Mouse (Mus musculus) gastrocnemius, postnatal 4 days (tissue): ENCODE measurements around the gene Nrg3. TPM values are rescaled to one million over a fixed set of nuclear protein-coding genes. Genes with fewer than 3 reads are reported as not detected.

Experiments
- DNase-seq, 2 experiments: peaks; one replicate each; pipeline ENCODE4 v3.0.0; 2021 to 2022; ENCODE audit warnings: low spot score in 2 of 2, mixed read lengths in 2 of 2
- long read RNA-seq, 2 experiments: library from polyadenylated mRNA; stranded (forward); transcript quantifications; one replicate each; pipeline ENCODE4 v2.0.0; 2021
- total RNA-seq, 2 experiments: library from RNA; stranded (reverse); gene quantifications; 2 replicates each; pipeline ENCODE4 v1.2.3; 2021

Gene Nrg3
- total RNA-seq, result under 1 TPM; 0.08 to 0.10 TPM
- long read RNA-seq, experiment 1, result 0 reads
- long read RNA-seq, experiment 2, result 0 reads

DNA sequence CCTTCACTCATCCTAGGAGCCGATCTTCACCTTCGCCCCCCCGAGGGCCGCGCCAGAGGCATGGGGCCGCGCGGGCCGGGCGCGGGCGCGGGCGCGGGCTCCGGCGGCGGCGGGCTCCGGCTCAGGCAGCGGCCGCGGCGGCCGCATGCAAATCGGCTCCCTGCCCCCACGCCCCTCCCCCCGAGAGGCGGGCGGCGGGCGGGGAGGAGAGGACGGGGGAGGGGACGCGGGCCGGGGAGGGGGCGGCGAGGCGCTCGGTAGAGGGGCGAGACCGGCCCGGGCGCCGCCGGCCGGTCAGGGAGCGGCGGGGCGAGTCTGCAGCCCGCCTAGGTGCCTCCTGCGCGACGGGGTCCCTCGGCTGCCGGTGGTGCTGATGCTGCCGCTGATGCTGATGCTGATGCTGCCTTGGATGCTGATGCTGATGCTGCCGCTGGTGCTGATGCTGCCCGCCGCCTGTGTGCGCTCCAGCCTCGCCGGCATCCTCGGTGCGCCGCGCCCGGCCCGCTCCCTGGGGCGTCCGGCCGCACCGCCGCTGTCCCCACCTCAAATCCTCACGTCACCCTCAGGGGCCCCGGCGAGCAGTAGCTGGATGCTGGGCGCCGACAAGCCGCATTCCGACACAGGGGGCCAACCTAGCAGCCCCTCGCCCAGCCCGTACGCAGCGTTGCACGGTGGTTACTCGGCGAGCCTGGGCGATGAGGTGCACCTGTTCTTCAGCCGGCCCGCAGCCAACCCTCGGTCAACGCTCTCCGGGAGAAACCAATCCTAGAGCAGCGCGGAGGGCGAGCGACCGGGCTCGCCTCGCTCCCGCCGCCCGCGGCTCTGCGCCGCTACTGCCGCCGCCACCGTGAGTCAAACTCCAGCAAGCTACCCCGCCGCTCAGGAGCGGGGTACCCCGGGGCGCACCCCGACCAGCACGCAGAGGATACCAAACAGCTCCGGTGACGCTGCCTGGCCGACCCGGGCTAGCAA lies at the start of gene Nrg3:
Gene Nrg3 (minus strand): TSS at position 299 of the 972 bp plus-strand sequence.
- DNase-seq, result peak in 1 of 2 experiments; percentile 13

DNA sequence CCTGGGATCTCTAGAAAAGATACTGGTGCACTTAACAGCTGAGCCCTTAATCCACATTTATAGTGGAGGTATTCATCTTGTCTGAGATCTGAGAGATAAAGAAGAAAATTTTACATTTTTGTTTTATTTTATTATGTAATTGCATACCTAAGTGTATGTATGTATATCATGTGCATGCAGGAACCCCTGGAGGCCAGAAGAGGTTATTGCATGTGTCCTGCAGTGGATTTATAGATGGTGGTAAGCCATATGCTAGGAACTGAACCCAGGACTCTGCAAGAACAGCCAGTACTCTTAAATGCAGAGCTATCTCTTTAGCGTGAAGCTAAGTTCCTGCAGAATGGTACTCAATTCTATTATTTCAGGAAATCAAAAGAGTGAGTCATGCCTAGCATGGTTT lies 36.1 kb upstream of the Nrg3 start:
- no peak for DNase-seq

DNA sequence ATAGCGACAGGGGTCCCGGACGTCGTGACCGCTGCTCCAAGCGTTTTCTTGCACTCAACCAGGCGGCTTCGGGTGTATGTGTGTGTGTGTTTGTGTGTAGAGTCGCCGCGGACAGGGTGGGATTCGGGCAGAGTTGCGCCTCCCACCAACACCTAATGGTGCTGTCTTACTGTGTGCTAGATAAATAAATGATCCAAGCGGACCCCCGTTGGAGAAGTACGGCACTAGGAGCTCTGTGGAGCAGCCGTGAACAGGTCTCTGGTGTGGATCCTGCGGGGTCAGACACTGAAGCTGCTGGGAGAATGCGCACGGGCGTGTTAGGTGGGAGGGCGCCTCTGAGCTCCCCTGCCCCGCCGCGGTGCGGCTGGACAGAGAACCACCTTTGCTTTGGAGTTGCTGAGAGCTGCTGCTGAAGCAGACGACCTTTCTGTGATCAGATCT lies 903 bp upstream of the Nrg3 start:
- DNase-seq, result no peak

DNA sequence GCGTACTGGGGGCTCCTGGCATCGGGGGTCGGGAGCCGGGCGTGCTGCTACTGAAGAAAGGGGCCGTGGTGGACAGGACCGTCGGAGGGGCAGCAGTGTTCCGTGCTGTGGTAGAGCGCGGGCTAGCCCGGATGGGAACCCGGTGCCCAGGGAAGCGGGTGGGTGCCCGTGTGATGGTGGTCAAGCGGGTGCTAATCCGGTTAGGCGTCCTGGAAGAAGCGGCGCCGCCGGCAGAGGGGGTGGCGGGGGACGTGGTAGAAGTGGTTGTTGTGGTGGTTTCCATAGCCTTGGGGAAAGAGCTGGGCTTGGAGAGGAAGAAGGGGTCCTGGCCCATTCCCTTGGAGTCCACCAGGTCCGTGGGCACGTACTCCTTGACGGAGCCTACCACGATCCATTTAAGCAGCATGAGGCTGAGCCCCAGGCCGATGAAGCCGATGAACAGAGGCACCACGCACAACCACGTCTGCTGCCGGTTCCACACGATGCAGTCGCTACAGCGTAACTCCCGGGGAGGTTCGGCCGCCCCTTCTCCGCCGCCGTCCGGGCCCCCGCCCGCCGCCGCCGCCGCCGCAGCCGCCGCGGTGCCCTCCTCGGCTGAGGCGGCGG lies 639 bp downstream of the Nrg3 start:
- peak; percentile 9 to 17 for DNase-seq

DNA sequence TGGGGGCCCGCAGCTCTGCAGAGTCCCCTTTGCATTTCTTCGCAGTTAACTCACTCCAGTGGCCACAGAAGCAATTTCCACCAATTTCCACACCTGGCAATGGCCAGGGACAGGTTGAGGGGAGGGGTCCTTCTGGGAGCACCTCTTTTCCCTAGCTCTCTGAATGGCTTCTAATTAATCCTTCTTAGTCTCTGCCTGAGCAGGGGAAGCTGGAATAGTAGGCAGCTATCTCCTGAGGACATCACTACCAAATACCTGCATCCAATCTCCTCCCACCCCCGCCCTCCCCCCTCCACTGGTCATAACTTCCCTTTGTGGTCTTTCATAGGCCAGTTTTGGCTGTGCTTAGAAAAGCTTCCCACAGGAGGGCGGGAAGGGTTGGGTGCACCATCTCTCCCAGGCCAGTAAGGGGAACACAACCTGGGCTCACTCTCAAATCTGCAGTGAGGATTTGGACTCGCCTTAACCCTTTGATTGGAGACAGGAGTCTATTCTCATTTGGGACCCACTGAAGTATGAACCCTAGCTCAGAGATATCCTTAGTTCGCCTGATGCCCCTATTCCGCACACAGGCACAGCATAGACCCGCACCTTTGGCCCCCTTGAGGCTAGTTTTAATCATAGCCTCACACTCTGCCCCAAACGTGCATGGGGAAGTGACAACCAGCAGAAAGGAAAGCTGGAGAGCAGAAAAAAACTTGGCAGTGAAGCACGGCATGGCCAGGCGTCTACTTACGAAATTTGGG lies 1.5 kb downstream of the Nrg3 start:
- no peak for DNase-seq

DNA sequence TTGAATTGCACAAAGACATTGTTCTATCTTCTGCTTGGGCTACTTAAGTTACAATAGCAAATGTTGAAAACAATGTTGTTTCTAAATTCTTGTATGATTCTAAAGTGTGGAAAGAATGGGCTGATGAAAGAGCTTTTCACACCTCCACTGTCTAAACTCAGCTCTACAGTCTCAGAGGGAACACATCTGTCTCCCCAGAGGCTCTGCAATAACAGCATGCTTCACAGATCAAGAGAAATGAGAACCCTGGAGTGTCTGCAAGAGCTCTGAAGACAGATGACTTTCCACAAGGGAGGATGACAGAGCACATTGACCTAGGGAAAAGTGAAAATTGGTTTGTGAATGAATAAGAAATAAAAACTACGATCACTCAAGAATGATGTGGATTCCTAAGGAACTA lies 27.4 kb downstream of the Nrg3 start:
- no peak for DNase-seq

DNA sequence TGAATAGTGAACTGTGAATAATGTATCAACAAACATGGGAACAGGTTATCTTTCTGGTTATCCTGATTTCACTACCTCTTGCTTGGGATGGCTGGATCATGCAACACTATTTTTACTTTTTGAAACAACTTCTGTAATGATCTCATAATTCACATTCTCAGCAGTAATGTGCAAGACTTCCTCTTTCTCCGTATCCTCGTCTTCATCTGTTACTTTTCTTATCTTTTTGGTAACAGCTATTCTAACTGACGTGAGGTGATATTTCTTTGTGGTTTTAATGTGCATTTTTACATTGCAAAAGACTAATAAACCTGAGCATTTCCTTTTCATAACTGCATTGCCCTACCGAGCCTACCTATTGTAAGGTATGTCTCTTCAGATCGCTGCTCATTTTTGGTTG lies 44.4 kb downstream of the Nrg3 start:
- DNase-seq, result no peak

DNA sequence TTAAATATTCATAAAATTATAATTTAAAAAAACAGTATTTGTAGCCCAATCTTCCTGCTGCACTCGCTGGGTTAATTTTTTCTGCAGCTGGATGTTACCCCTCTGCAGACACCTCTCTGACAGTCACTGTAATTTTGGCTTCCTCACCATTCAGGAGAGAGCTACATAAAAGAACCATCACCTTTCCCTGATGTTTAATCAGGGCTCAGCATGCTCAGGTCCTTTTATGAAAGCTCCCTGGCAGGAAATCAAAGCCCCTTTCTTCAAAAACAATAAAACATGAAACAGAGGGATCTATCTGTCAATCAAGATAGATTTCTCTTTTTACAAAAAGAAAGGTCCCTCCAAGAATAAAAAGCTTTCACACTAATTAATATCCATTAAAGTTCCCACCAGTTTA lies 51.0 kb downstream of the Nrg3 start:
- no peak for DNase-seq

DNA sequence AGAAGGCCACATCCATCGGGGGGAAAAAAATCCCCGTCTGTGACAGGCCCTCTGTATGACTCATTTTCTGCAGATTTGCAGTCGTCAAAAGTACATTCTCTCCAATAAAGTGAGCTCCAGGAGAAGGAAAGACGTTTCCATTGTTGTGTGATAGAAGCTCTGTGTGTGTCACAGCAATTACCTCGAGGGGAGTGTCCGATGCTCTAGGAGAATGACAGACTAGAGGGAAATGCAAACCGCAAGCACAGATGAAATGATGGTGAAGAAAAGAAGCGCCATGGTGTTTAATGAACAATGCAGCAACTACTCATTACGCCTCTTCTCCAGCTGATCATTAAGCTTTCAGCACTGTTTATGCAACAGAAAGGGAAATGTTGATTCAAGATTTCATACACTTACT lies 59.6 kb downstream of the Nrg3 start:
- no peak for DNase-seq

DNA sequence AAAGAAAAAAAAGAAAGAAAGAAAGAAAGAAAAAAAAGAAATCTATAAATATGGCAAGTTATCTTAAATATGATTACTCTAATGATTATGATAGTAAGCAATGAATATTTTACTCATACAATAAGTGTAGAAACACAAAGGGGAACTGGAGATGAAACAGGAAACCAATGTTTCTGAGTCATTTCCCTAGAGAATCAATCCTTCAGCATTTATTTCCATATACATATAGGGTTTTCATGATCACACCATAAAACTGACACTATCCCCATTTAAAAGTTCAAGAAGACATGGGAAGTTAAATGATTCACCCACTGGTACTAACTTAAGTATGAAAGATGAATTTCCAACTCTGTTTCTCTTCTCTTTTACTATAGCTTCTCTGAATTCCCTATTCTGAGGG lies 86.0 kb downstream of the Nrg3 start:
- DNase-seq, result no peak

DNA sequence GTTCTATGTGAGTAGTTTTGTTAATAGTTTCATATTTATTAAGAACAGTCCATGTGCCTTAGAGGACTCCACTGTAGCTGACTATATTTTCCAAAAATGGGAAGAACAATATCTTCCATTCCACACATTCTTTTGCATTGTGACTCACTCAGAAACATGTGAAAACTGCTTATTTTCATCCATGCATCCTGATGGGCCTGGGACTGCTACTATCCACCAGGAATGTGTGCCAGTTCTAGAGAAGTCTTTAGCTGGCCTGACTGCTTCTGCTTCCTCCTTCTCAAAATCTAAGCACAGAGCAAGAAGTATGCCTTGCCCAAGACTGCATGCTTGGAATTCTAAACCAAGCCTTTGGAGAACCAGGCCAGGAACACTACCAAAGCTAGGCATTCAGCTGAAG lies 91.6 kb downstream of the Nrg3 start:
- DNase-seq, result no peak

DNA sequence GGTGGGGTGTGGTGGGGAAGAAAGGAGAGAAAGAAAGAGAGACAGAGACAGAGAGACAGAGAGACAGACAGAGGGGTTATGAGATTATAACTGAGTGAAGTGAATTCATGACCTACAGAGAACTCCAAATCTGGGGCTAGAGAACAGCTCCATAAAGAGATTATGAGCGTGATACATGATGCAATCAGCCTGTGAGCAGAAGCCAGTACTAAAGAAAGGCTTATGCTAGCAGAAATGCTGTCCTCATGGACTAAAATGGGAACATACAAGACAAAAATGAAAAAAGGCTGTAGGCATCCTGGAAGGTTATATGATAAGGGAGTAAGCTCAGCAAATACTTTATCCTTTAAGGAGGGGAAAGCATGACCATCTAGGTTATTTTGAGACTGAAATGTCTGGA lies 99.7 kb downstream of the Nrg3 start:
- DNase-seq, result no peak

DNA sequence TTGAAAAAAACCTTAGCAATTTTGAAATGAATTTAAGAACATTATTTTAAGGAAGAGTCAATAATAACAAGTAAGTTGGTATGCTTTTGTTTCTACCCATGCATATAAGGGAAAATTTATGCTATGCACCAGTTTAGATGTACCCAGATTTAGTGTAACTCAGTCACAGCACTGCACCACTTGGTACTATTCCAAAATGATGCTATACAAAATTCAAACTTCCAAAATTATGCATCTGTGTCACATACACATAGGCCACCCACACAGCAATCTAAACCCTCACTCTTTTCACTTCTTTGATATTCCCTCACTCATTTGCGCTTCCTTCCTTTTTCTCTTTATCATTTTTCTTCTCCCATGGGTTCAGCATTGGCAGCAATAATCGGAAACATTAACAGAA lies 116.6 kb downstream of the Nrg3 start:
- no peak for DNase-seq

DNA sequence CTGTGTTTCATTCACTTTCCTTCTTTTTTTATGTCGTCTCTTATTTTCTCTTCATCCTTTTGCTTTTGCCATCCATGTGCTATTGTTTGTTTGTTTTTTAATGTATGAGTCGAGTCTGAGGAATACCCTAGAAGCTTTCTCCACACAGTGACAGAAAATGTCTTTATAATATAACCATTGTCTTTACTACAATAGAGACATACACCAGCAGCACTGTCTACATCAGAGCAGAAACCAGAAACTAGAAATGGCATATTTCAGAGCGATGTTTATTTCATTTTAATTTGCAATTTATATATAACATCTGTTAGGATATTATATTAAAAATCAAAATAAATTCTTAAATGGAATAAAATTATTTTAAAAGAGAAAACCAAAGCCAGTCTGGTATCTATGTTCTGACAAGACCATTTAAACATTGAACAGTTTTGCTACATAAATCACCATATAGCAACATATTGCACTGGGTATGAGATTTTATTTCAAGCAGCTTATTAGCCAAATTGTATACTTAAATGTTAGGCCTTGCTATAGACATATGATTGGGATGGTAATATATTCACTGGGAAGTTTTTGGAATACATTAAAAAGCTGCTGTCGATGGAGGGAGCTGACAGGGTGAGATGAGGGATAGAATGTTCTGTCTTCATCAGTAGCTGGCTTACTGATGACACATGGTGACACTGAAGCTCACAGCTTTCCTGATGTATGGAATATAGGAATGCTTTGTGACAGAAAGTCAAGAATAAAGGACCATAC lies 120.7 kb downstream of the Nrg3 start:
- DNase-seq, result no peak

DNA sequence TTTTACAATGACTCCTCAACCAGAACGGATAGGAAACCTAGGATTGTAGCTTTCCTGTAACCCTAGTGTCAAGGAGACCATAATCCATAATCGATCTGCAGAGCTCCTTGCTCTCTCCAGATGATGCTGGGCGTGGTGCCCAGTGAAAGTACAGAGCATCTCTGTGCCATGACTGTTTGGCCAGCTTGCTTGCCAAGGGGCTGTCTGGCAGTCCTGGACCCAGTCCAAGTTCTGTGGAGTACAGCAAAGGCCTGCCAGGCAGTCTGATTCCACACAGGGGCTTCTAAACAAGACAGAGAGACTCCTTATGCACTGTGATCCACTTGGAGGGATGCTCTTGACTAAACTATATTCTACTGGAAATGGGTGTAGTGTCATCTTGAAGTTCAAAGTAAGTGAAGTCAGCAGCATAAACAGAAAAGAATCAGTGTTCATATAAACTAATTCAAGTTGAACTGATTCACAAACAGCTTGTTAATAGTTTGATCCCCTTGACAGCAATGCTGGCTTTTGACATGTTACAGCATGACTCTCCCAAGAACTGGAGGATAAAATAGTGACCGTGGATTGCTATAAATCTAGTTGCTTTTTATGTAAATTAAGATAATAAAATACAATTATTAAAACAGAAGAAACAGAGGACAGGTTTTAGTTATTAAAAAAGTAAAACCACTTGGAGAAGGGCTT lies 155.3 kb downstream of the Nrg3 start:
- DNase-seq, result peak in 1 of 2 experiments; percentile 8

DNA sequence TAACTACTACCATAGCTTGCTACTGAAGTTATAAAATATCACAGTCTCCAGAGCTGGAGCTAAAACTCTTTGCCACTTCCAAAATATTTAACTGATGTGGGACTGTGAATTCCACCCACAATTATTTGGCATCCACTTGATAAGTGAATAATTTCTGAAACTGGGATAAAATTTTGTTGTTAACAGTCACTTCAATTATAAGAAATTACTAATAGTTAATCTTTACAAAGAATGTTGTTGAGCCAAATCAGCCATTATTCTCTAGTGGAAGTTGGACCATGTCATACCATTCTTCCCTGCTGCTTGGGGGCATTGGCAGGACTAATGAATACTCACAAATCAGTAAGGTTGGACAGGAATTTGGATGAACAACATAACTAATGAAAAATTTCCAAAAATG lies 158.8 kb downstream of the Nrg3 start:
- no peak for DNase-seq

DNA sequence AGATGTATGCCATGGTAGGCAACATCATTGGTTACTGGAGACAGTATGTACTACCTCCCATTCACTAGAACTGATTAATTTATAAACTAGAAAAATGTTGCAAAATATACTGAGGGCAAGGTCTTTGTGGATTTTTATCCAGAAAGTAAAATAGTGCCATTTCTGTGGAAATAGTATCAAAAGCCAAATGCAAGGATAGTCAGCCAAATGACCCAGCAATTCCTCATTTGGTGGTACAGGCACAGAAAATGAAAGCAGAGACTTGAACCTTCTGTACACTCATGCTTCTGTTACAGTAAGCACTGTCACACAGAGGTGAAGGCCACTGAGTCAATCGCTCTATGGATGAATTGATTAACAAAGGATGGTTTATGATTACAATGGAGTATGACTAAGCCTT lies 207.8 kb downstream of the Nrg3 start:
- DNase-seq, result no peak

DNA sequence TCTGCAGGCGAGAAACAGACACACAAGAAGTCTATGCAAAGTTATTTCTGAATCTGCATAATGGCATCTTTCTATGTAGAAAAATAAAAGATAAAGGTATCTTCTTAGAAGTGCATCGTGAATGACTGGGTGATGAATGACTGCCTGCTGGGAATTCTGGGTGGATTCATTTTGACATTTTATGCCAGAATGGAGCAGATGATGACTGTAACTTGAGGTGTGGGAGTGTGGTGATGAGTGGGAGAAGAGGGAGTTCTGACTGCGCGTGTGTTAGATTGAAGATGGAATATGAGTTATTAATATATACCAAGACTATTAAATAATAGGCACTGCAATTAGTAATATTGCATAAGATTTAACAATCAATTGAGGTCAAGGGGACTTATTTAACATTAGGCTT lies 208.5 kb downstream of the Nrg3 start:
- no peak for DNase-seq

DNA sequence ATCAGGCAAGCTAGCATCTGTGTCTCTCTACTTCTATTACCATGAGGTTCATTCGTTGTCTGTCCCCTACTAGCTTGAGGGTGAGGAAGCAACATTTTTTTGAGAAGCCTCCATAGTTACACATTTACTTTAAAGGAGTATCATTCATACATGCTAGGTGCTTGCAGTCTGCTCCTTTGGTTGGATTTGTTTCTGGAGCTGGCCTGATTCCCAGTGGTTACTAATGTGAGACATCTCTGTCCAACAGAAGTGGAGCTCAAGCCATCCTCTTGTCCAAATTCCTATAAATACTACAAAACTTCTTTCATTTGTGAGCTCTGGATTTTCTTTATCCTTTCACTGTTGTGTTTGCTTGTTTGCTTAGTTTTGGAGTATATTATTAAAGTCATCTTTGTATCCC lies 211.9 kb downstream of the Nrg3 start:
- no peak for DNase-seq

DNA sequence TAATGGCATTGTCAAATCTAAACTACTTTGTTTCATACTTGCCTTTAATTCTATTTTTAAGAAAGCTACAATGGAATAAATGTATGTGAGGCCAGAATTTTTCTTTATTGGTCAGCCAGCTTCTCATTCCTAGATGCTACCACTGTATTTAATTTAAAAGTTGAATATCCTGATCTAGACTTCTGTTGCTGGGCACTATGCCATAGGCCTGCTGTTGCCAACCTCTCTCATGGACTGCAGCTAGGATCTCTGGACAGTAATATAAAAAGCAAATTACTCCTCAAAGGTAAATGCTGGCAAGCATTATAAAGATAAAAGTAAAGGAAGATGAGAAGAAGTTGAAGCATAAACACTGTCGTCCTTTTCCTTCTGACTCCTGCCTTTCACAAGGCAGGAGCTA lies 217.5 kb downstream of the Nrg3 start:
- DNase-seq, result no peak
